In the genomic region with DNA sequence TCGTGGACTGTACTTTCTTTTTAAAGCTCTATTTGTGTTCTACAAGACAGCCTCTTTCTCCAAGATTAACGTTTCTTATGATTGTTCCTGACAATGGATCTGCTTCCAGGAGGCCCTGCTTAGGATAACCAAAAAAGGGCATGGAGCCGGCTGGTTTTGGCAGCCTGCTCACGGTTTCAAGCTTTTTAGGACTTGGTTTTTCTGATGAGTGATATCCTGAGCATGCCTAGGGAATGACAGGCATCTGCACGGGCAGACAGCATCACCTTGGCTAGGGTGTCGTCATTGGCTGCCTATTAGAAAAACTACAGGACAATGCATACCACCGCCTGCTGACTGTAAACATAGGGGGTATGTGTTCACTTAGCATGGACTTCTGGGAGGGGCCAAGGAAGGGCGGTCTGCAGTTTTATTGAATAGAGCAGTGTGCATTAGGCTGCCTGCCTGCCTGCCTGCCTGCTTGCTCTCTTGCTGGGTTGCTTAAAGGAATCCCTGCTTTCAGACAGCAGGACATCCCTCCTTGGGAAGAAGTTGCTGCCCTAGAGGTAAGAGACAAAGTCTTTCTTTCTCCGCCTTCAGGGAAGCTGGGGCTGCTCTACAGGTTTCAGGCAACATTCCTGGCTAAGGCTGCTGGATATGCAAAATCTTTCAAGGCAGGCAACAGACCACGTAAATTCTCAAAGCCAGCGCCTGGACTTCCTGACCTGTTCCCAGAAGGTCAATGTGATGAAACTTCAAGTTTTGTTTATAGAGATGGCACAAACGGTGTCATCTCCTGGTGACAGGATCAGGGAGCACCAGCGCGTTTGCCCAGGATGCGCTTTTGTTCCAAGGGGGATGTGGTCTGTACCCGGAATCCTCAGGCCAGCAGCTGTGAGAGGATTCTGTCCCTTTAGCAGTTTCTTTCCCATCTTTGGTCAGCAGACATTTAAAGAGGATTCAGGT, we compare ENCODE assay signal across 8 mouse cellular contexts. TPM values are rescaled to one million over a fixed set of nuclear protein-coding genes. Genes with fewer than 3 reads are reported as not detected.
DNase-seq lines count a peak whose midpoint lies in the region; ATAC-seq lines count a peak whose summit lies in the region.

A gene (plus strand): TSS at position 380 of the 945 bp plus-strand sequence.

- no peaks in the 10 kb centered on the region for H3K27me3 ChIP-seq in liver, embryonic 12.5 days (replicated peaks)
- no peaks in the 10 kb centered on the region for H3K27me3 ChIP-seq in neural tube, embryonic 14.5 days (ENCODE audit: control insufficient read depth, insufficient read depth, low read length)

- peak within 1 kb of the TSS; percentile 28 for H3K4me3 ChIP-seq in liver, embryonic 12.5 days
- H3K4me3 ChIP-seq in neural tube, embryonic 14.5 days (ENCODE audit: low read depth, low read length): peak within 1 kb of the TSS; percentile 4; the same call in 1 of the 2 replicates

- DNase-seq in R1 (ENCODE audit: low read depth, low spot score): peak; percentile 97
- DNase-seq in embryo, embryonic 11 days: peak; percentile 76
- peak; percentile 71 for DNase-seq in heart, adult 8-10 months (ENCODE audit: low spot score)
- peak; percentile 30 to 51 for DNase-seq in kidney, adult 8-10 months
- no peak for DNase-seq in T-cell, adult 2 months (ENCODE audit: low spot score)
- DNase-seq in thymus, postnatal 36 days: no peak

- peak within 1 kb of the TSS; percentile 21 for H3K4me2 ChIP-seq in liver, embryonic 12.5 days
- peak within 1 kb of the TSS; percentile 38 for H3K4me2 ChIP-seq in neural tube, embryonic 14.5 days (ENCODE audit: low read depth, low read length)

- no peaks in the 10 kb centered on the region for H3K9me3 ChIP-seq in liver, embryonic 12.5 days (replicated peaks)
- no peaks in the 10 kb centered on the region for H3K9me3 ChIP-seq in neural tube, embryonic 14.5 days (ENCODE audit: control insufficient read depth, low read length)

- H3K27ac ChIP-seq in liver, embryonic 12.5 days: 0 out of 2 replicates have a peak within 1 kb of the TSS, but pooled peaks have one; percentile 23
- no peak within 1 kb of the TSS for H3K27ac ChIP-seq in neural tube, embryonic 14.5 days (ENCODE audit: low read depth, low read length)

- 0 out of 2 replicates have a peak, but pooled peaks cover 3% of the 10 kb centered on the region for H3K4me1 ChIP-seq in liver, embryonic 12.5 days
- no peaks in the 10 kb centered on the region; the same call in 1 of the 2 replicates for H3K4me1 ChIP-seq in neural tube, embryonic 14.5 days (ENCODE audit: control insufficient read depth, insufficient read depth, low read length)

- 43% methylated on average over 16 of the region's 16 CpGs for WGBS in liver, embryonic 12.5 days (ENCODE audit: insufficient replicate concordance)
- 9% methylated on average over 16 of the region's 16 CpGs for WGBS in neural tube, embryonic 14.5 days

- H3K36me3 ChIP-seq in liver, embryonic 12.5 days: no peaks in the 10 kb centered on the region
- H3K36me3 ChIP-seq in neural tube, embryonic 14.5 days (ENCODE audit: control insufficient read depth, insufficient read depth, low read length): no peaks in the 10 kb centered on the region

- peak within 1 kb of the TSS; percentile 33 for H3K9ac ChIP-seq in liver, embryonic 12.5 days
- H3K9ac ChIP-seq in neural tube, embryonic 14.5 days (replicated peaks; ENCODE audit: low read depth, low read length): no peak within 1 kb of the TSS

- no peak for ATAC-seq in liver, embryonic 12.5 days
- peak; percentile 66; the same call in 1 of the 2 replicates for ATAC-seq in neural tube, embryonic 14.5 days (ENCODE audit: low read depth)

RNA-seq across cellular contexts. Expression of the gene that starts here (rescaled TPM):
- total RNA-seq in heart, adult 8-10 months (2022): 10 to 100 TPM; 38.7 to 48.1 (median 43.9) TPM
- 76.2 and 80.2 TPM in 2 replicates for polyA plus RNA-seq in liver, embryonic 12.5 days (2016; fragmentation: Nextera tagmentation; extraction: Ambion mirVana)
- polyA plus RNA-seq in neural tube, embryonic 14.5 days (2014; fragmentation: Nextera tagmentation; extraction: Ambion mirVana): 29.1 and 70.9 TPM in 2 replicates

Comparison
In these comparisons a context has a peak if more than half of its experiments do, and no peak if none do; other contexts are left out.
1. DNase-seq: peak in R1 (single experiment), embryo, embryonic 11 days (single experiment), heart, adult 8-10 months (single experiment) and kidney, adult 8-10 months (2 of 2); none in T-cell, adult 2 months (single experiment) and thymus, postnatal 36 days (0 of 2).